ENCODE assay signal across 35 mouse cellular contexts in genomic region chr15:40371486-40371885, GRCm38 (mm10).
"Had no signal": no experiment of that assay in that cellular context is flagged by ENCODE, and none has a peak within 500 bp of the region (broad histone marks: within the 10 kb centered on the region; RNA-seq: fewer than 3 reads in every experiment).

No protein-coding gene starts in this region.

- H3K4me2 ChIP-seq: heart, embryonic 11.5 days; heart, embryonic 12.5 days; heart, embryonic 13.5 days; heart, embryonic 15.5 days; hindbrain, embryonic 12.5 days; hindbrain, embryonic 13.5 days; hindbrain, embryonic 14.5 days; hindbrain, embryonic 15.5 days; intestine, embryonic 15.5 days; kidney, embryonic 15.5 days had no signal

- H3K27ac ChIP-seq: heart, adult 2 months; heart, embryonic 10.5 days; heart, embryonic 13.5 days; heart, embryonic 15.5 days; hindbrain, embryonic 10.5 days; hindbrain, embryonic 12.5 days; hindbrain, embryonic 13.5 days; hindbrain, embryonic 14.5 days; hindbrain, embryonic 15.5 days; hindbrain, postnatal 0 days; intestine, embryonic 15.5 days; kidney, embryonic 15.5 days; kidney, postnatal 0 days; layer of hippocampus, adult 2 months had no signal

- H3K4me3 ChIP-seq: heart, adult 2 months; heart, embryonic 10.5 days; heart, embryonic 12.5 days; heart, embryonic 13.5 days; heart, embryonic 15.5 days; hindbrain, embryonic 10.5 days; hindbrain, embryonic 12.5 days; hindbrain, embryonic 13.5 days; hindbrain, embryonic 15.5 days; intestine, embryonic 15.5 days; kidney, embryonic 15.5 days; layer of hippocampus, adult 2 months had no signal

- DNase-seq: heart, adult 2 months; heart, postnatal 10 days; heart, postnatal 14 days; heart, postnatal 36 days; heart, postnatal 4 days; kidney, adult 11 months; kidney, adult 18-20 months; kidney, adult 2 months; kidney, adult 8-10 months; kidney, adult 9 months; kidney, postnatal 10 days; kidney, postnatal 14 days; kidney, postnatal 25 days; kidney, postnatal 4 days; layer of hippocampus, adult 9-11 months; layer of hippocampus, postnatal 36 days had no signal

- H3K36me3 ChIP-seq: heart, embryonic 10.5 days; heart, embryonic 12.5 days; heart, embryonic 13.5 days; heart, embryonic 15.5 days; hindbrain, embryonic 10.5 days; hindbrain, embryonic 12.5 days; hindbrain, embryonic 13.5 days; hindbrain, embryonic 15.5 days; intestine, embryonic 15.5 days; kidney, embryonic 15.5 days had no signal

- H3K9ac ChIP-seq: heart, embryonic 12.5 days; heart, embryonic 13.5 days; heart, embryonic 15.5 days; hindbrain, embryonic 12.5 days; hindbrain, embryonic 13.5 days; hindbrain, embryonic 14.5 days; hindbrain, embryonic 15.5 days; intestine, embryonic 15.5 days; kidney, embryonic 15.5 days had no signal

- ATAC-seq: hindbrain, embryonic 16.5 days; hindbrain, postnatal 0 days; inflammation-experienced regulatory T-cells, adult 6 months; intestine, embryonic 15.5 days; intestine, embryonic 16.5 days; intestine, postnatal 0 days had no signal

- H3K4me1 ChIP-seq: heart, embryonic 10.5 days; heart, embryonic 15.5 days; hindbrain, embryonic 10.5 days; hindbrain, embryonic 12.5 days; hindbrain, embryonic 13.5 days; hindbrain, embryonic 15.5 days; intestine, embryonic 15.5 days; kidney, embryonic 15.5 days had no signal

- H3K9me3 ChIP-seq: heart, embryonic 10.5 days; heart, embryonic 12.5 days; heart, embryonic 13.5 days; heart, embryonic 15.5 days; hindbrain, embryonic 10.5 days; hindbrain, embryonic 12.5 days; hindbrain, embryonic 13.5 days; hindbrain, embryonic 15.5 days; intestine, embryonic 15.5 days; kidney, embryonic 15.5 days had no signal

- H3K27me3 ChIP-seq: heart, embryonic 12.5 days; heart, embryonic 13.5 days; heart, embryonic 15.5 days; hindbrain, embryonic 12.5 days; hindbrain, embryonic 13.5 days; hindbrain, embryonic 15.5 days; intestine, embryonic 15.5 days; kidney, embryonic 15.5 days had no signal
